Mouse (Mus musculus): ENCODE data around the gene Dcun1d2.
"Not testable (repeated sequence)": the region's sequence is repeated elsewhere in the genome, so short reads cannot be mapped to it uniquely, and the experiment has no call there.

Gene Dcun1d2

GRCm38 (mm10) chr8:13287692-13288623 lies at the start of gene Dcun1d2, which contains the start of gene Tmco3:
Gene Dcun1d2 (minus strand): TSS chr8:13288131.
Gene Tmco3 (plus strand): TSS chr8:13288190.
- peak; percentile 91 to 92 for DNase-seq (ENCODE audit: low spot score in 2 of 2)

DNA sequence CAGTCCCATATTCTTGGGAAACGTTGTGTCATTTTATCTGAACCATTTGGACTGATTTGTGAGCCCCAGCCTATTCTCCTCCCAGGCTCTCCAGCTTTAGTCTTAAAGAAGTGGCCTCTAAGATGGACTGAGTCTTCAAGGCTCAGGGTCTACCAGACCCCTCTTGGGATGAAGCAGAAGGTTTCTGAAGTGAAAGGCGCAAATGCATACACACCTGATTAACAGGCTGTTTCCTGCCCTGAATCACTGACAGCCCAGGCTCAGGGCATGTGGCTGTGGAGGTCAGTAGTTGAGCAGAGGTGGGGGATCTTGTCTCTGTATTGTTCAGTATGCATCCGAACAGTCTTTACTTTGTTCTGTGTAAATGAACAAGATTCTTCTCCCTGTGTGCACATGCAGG lies 49.7 kb upstream of the Dcun1d2 start:
- no peak for DNase-seq (ENCODE audit: low spot score in 2 of 2)

DNA sequence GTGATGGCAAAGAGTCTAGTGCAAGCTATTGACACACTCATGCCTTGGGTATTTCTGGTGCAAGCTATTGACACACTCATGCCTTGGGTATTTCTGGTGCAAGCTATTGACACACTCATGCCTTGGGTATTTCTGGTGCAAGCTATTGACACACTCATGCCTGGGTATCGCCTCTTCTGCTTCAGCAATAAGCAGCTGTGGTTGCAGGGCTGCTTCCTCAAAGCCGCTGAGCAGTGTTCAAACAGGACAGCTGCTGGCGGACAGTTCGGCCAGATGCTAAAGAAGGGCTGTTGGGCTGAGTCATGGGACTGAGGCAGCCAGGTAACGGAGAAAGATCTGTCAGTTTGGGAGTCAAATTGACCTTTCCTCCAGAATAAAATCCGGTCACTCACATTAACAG lies 49.3 kb upstream of the Dcun1d2 start:
- DNase-seq (ENCODE audit: low spot score in 2 of 2): not testable (repeated sequence)

- DNase-seq (ENCODE audit: low spot score in 2 of 2): no peak
Measured at GRCm38 (mm10) chr8:13334671-13335070, 46.7 kb upstream of the Dcun1d2 start.

DNA sequence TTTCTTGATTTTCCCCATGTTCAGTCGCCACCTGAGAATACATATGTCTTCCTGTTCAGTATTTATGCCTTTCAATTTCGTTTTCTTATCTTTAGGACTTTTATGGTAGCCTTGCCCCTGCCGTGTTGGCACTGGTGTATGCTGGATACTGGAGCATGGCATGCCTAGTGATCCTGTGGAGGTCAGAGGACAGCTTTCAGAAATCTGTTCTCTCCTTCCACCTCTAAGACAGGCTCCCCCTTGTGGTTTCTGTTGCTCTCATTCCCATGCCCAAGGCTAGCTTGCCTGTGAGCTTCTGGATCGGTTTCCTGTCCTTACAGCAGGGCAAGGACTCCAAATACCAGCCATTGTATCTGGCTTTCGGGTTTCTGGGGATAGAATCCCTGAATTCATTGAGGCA lies 38.7 kb upstream of the Dcun1d2 start:
- no peak for DNase-seq (ENCODE audit: low spot score in 2 of 2)

DNA sequence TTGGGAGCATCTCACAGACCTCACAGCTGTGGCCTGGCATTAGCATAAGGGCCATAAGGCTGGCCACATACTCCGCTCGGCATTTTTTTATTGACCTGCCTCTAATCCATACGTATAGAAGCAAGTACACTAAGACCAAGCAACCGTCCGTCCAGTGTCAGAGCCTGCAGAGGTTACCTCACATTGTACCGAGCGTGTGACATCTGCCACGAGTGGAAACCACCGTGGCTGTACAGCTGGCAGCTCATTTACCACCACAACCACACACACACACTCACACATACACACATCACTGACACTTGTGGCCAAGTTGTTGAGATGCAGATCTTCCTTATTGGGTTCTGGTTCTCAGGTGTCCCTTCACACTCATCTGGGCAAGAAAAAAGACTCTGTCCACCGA lies 28.7 kb upstream of the Dcun1d2 start:
- DNase-seq (ENCODE audit: low spot score in 2 of 2): no peak

- no peak for DNase-seq (ENCODE audit: low spot score in 2 of 2)
Measured at GRCm38 (mm10) chr8:13314922-13315321, 27.0 kb upstream of the Dcun1d2 start.

DNA sequence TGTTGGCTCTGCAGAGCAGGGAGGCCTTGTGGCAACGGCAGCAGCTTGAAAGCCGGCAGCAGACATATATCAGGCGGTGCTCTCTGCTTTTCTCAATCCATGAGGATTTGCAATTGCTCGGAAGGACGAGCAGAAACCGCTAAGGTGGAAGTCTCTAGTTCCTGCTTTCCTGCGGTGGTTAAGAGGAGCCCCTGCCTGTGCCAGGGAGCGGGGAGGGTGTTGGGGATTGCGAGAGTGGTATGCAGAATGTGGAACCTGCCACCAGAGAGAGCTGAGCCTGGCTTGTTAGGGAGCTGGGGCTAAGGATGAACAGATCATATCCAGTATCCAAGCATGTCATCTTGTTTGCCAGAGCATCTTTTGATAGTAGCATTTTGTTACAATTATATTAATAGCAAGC lies 19.0 kb upstream of the Dcun1d2 start:
- DNase-seq (ENCODE audit: low spot score in 2 of 2): no peak

DNA sequence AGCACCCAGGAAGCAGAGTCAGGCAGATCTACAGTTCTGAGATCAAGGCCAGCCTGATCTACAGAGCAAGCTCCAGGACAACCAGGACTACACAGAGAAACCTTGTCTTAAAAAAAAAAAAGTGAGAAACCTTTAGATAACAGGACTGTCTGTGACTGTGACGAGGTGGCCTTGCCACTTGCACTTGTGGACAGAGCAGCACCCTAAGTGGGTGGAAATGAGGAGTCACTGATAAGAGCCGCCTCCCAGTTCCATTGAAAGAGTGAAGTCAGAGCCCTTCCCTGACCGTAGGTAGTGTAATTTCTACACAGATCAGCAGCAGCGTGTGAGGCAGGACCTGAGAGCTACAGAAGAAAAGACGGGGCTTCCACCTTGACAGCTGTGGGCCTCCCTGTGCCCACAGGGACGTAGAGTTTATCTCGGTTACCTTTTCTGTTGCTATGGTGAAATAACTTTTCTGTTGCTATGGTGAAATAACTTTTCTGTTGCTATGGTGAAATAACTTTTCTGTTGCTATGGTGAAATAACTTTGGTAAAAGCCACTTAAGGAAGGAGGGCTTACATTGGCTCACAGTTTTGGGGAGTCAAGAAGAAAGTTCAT lies 18.5 kb upstream of the Dcun1d2 start:
- DNase-seq (ENCODE audit: low spot score in 2 of 2): no peak

GRCm38 (mm10) chr8:13305884-13306283 lies 18.0 kb upstream of the Dcun1d2 start:
- DNase-seq (ENCODE audit: low spot score in 2 of 2): no peak

DNA sequence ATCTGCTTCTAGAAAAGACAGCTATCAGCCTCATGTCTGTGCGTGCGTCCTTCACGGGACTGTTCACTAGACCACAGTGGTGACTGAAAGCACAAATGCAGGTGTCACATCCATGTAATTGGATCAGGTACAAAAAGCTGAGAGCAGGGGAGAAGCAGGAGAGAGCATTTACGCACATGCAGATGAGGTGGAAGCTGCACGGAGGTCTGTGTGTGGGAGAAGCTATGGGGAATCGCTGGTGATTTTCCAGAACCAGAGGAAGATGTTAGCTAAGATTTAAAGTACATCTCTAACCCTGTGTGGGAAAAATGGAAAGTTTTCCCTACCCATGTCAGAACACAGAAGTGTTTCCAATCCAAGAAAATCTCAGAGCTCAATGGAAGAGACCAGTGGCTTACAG lies 17.5 kb upstream of the Dcun1d2 start:
- DNase-seq (ENCODE audit: low spot score in 2 of 2): peak in 1 of 2 experiments; percentile 54

GRCm38 (mm10) chr8:13301036-13301435 lies 13.1 kb upstream of the Dcun1d2 start:
- no peak for DNase-seq (ENCODE audit: low spot score in 2 of 2)

DNA sequence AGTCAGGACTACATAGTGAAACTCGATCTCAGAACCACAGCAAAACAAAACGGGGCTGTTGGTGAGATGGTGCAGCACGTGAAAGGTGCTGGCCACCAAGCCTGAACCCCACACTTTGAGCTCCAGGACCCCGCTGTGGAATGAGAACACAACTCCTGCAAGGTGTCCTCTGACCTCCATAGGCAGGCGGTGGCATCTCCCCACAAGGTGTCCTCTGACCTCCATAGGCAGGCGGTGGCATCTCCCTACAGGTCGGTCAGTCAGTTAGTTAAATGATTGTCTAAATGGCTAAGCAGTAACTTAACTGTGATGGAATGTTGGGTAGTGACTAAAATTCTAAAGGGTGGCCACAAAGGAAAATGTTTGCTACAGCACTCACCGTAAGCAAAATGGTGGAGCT lies 11.6 kb upstream of the Dcun1d2 start:
- no peak for DNase-seq (ENCODE audit: low spot score in 2 of 2)

GRCm38 (mm10) chr8:13293677-13294470 lies 5.9 kb upstream of the Dcun1d2 start:
- DNase-seq (ENCODE audit: low spot score in 2 of 2): no peak

GRCm38 (mm10) chr8:13292364-13292763 lies 4.4 kb upstream of the Dcun1d2 start:
- DNase-seq (ENCODE audit: low spot score in 2 of 2): peak; percentile 54 to 56

DNA sequence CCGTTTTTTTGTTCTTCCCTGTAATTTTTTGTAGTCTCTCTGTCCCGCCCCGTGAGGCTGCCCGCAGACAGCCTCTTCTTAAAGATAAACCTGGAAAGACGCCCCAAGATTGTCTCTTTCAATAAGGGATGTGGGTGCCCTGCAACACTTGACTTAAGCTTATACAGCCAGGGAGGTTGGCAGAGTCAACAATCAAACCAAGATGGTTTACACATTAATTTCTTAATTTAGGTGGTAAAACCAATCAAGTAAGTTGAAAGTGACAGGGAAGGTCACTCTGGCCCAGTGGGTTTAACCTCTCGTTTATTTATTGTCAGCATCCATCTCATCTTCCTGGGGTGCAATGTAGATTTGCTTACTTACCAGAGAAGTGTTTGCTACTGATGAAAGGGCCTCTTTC lies 715 bp upstream of the Dcun1d2 start:
- no peak for DNase-seq (ENCODE audit: low spot score in 2 of 2)

GRCm38 (mm10) chr8:13287304-13287691 lies 633 bp downstream of the Dcun1d2 start:
- DNase-seq (ENCODE audit: low spot score in 2 of 2): peak; percentile 70 to 75

DNA sequence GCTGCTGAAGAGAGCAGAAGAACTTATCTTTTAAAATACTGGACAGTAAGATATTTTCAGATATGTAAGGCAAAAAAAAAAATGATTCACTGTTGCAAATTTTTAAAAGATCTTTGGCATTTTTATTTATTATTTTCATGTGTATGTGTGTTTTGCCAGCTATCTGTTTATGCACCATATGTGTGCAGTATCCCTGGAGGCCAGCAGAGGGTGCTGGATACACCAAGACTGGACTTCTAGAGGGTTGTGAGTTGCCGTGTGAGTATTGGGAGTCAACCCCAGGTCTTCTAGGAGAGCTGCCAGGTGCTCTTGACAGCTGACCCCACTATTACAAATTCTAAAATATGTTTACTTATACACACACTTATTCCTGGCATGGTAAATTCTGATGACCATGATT lies 4.7 kb downstream of the Dcun1d2 start:
- no peak for DNase-seq (ENCODE audit: low spot score in 2 of 2)

DNA sequence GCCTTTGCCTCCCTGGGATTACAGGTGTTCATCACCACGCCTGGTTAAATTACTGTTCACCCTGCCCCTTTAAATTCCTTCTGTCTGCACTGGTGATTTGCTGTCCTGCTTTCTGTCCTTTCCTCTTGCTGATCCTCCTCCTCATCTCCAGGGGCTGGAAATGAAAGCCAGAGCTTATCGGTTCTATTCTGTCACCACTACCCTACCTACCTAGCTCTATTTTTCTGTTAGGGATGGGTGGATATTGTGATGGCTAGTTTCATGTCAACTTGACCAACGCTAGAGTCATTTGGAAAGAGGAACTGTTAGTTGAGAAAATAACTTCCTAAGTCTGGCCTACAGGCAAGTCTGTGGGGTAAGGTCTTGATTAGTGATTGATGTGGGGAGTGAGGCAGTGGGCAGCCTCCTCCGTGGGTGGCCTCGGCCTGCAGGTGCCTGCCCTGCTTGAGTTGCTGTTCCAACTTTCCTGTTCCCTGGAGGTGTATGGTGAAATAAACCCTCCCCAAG lies 10.9 kb downstream of the Dcun1d2 start:
- DNase-seq (ENCODE audit: low spot score in 2 of 2): no peak

DNA sequence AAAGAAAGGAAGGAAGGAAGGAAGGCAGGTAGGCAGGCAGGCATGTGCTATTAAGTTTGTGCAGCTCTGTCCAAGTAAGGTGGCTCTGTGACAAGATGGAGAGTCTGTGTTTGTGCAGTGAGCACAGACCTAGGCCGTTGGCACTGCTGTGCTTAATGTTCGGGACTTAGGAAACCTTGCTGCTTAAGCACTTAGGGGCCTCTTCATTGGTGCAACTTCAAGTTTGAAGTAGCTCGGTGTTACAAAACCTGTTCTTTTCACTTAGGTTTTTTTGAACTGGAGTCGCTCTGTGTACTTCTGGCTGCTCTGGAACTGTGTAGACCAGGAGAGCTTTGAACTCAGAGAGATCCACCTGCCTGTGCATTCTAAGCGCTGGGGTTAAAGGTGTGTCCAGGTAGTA lies 15.1 kb downstream of the Dcun1d2 start:
- no peak for DNase-seq (ENCODE audit: low spot score in 2 of 2)

- no peak for DNase-seq (ENCODE audit: low spot score in 2 of 2)
Measured at GRCm38 (mm10) chr8:13267566-13267965, 20.4 kb downstream of the Dcun1d2 start.

GRCm38 (mm10) chr8:13263376-13263775 lies 24.6 kb downstream of the Dcun1d2 start:
- no peak for DNase-seq (ENCODE audit: low spot score in 2 of 2)
